Mouse (Mus musculus) heart, embryonic 14.5 days (tissue): ENCODE measurements around the gene Morf4l1. TPM values are rescaled to one million over a fixed set of nuclear protein-coding genes. Genes with fewer than 3 reads are reported as not detected.

Experiments
- ATAC-seq: fragments of 200-750 bp; cut with Nextera tagmentation; 2 replicates; pipeline ENCODE4 v1.8.0; 2017; ENCODE audit warnings: low read depth, moderate TSS enrichment; ENCODE audit not compliant: insufficient number of reproducible peaks, insufficient read depth, low FRiP score
- H3K27ac ChIP-seq, 2 experiments: fragments of 200-500 bp in 1 of 2; fragments of 300-500 bp in 1 of 2; sonication (generic) in 1 of 2; replicated peaks in 1 of 2; 2 replicates each; pipeline ENCODE4 v1.5.1; 2012 to 2014; ENCODE audit warnings: low read depth in 2 of 2, low read length in 2 of 2, control low read depth in 1 of 2, mild to moderate bottlenecking in 1 of 2, mixed read lengths in 1 of 2; ENCODE audit not compliant: control insufficient read depth in 1 of 2, insufficient read depth in 1 of 2
- H3K27me3 ChIP-seq: fragments of 300-500 bp; sonication (generic); 2 replicates; pipeline ENCODE4 v1.6.1; 2014; ENCODE audit warnings: mild to moderate bottlenecking, low read length, control low read depth; ENCODE audit not compliant: control insufficient read depth, insufficient read depth
- H3K36me3 ChIP-seq: fragments of 300-500 bp; sonication (generic); 2 replicates; pipeline ENCODE4 v1.6.1; 2014; ENCODE audit warnings: mild to moderate bottlenecking, control low read depth, low read length, mixed read lengths; ENCODE audit not compliant: control insufficient read depth, insufficient read depth
- H3K4me1 ChIP-seq, 2 experiments: fragments of 200-500 bp in 1 of 2; fragments of 300-500 bp in 1 of 2; sonication (generic) in 1 of 2; 2 replicates each; pipeline ENCODE4 v1.6.1; 2012 to 2014; ENCODE audit warnings: low read length in 2 of 2, control low read depth in 1 of 2, mixed read lengths in 1 of 2; ENCODE audit not compliant: control insufficient read depth in 2 of 2, insufficient read depth in 2 of 2
- H3K4me2 ChIP-seq: fragments of 300-500 bp; sonication (generic); 2 replicates; pipeline ENCODE4 v1.6.1; 2014; ENCODE audit warnings: mild to moderate bottlenecking, low read length
- H3K4me3 ChIP-seq, 2 experiments: fragments of 200-500 bp in 1 of 2; fragments of 300-500 bp in 1 of 2; sonication (generic) in 1 of 2; 2 replicates each; pipeline ENCODE4 v1.5.1; 2012 to 2014; ENCODE audit warnings: low read length in 2 of 2, mild to moderate bottlenecking in 2 of 2, control low read depth in 1 of 2, low read depth in 1 of 2, moderate library complexity in 1 of 2; ENCODE audit not compliant: control insufficient read depth in 1 of 2, insufficient read depth in 1 of 2
- H3K9ac ChIP-seq: fragments of 300-500 bp; sonication (generic); 2 replicates; pipeline ENCODE4 v1.6.1; 2014; ENCODE audit warnings: mild to moderate bottlenecking, low read length
- H3K9me3 ChIP-seq: fragments of 300-500 bp; sonication (generic); 2 replicates; pipeline ENCODE4 v1.6.1; 2016; ENCODE audit warnings: low read length, control low read depth; ENCODE audit not compliant: control insufficient read depth
- WGBS: fragments of 180-500 bp; shearing (Covaris S2); extraction: QIAGEN DNeasy Blood & Tissue Kit; methylation state at CpG from one replicate; pipeline ENCODE4 v1.1.7; 2014; 5-methylcytosine and 5-hydroxymethylcytosine counted together
- polyA plus RNA-seq: library from polyadenylated mRNA; unstranded; fragments of >200 nt; fragmentation: Nextera tagmentation; extraction: Ambion mirVana; gene quantifications from 2 replicates; pipeline ENCODE4 v1.2.1, GENCODE M21; 2014

The Morf4l1 gene
- 314 and 344 TPM in 2 replicates for polyA plus RNA-seq

DNA sequence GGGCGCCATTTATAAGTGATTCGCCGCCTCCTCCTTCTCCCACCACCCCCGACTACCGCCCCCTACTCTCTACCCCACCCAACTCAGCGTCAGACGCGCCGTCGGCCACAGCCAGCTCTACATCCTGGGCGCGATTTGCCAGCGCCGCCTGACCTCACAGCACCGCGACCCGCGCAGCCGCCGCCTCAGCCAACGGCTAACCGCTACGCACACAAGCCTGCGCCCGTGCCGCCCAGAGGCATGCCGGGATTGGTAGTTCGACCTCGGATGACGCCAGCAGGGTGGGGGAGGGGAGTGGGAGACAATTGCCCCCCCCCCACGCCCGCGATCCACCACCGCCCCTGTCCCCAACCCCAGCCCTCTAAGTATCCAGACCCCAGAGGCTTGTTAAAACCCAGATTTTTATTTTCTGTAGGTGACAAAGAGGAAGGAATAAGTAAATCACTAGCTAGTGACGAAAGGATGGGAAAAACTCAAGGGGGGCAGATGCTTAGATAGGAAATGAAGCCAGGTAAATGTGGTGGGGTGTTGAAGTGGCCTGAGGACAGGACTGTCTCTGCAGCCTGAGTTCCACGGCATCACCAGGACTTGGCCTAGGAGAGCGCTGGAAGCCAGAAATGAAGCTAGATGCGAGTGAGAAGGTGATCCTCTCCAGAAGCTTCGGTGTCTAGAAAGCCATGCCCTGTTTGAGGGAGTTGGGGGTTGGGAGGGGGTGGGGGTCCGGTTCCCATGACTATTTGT lies at the start of gene Morf4l1:
TSS of gene Morf4l1 (minus strand) at position 208 of the 741 bp plus-strand sequence.
- Histone ChIP-seq H3K27ac (peak within 1 kb of the TSS; percentile 94 to 100), H3K4me3 (peak within 1 kb of the TSS; percentile 89 to 97), H3K27me3 (0 out of 2 replicates have a peak, but pooled peaks cover 3% of the 10 kb centered on the region), H3K4me1 (peaks cover 0 to 19% of the 10 kb centered on the region in 2 experiments; a peak in 2 of 4 replicates), H3K9ac (peak within 1 kb of the TSS; percentile 98), H3K4me2 (peak within 1 kb of the TSS; percentile 77), H3K9me3 (no peaks in the 10 kb centered on the region), H3K36me3 (no peaks in the 10 kb centered on the region; the same call in 1 of the 2 replicates)
- peak; percentile 98 for ATAC-seq
- WGBS: 1% methylated on average over 33 of the region's 40 CpGs

DNA sequence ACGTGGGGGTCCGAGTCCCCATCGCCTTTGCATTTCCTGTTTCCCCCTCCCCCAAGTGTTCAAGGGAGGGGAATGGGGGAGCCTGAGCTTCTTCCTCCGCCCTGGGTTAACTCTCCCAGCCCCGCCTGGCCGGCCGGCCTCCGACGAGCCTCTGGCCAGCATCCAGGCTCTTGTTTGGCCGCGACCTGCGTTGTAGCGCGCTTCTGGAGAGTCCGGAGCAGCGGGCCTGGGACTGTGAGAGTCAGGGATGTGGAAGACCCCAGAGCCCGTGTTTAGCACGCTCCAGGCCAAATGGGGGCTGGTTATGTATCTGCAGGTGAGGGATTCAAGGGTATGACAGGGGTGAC lies 49.1 kb upstream of the Morf4l1 start:
- peak overlapping the region; percentile 61 to 82 for H3K4me3 ChIP-seq
- under 1% methylated on average over 18 of the region's 18 CpGs for WGBS
- H3K9me3 ChIP-seq: no peaks in the 10 kb centered on the region
- H3K36me3 ChIP-seq: no peaks in the 10 kb centered on the region
- H3K27ac ChIP-seq: 0 out of 4 replicates have a peak overlapping the region, but pooled peaks of 1 of the 2 experiments have one; percentile 45
- no peak for ATAC-seq
- no peaks in the 10 kb centered on the region for H3K27me3 ChIP-seq
- peak overlapping the region; percentile 82 for H3K9ac ChIP-seq
- peak overlapping the region; percentile 96 for H3K4me2 ChIP-seq
- H3K4me1 ChIP-seq: peaks cover 6 to 15% of the 10 kb centered on the region in 2 experiments; a peak in 2 of 4 replicates

DNA sequence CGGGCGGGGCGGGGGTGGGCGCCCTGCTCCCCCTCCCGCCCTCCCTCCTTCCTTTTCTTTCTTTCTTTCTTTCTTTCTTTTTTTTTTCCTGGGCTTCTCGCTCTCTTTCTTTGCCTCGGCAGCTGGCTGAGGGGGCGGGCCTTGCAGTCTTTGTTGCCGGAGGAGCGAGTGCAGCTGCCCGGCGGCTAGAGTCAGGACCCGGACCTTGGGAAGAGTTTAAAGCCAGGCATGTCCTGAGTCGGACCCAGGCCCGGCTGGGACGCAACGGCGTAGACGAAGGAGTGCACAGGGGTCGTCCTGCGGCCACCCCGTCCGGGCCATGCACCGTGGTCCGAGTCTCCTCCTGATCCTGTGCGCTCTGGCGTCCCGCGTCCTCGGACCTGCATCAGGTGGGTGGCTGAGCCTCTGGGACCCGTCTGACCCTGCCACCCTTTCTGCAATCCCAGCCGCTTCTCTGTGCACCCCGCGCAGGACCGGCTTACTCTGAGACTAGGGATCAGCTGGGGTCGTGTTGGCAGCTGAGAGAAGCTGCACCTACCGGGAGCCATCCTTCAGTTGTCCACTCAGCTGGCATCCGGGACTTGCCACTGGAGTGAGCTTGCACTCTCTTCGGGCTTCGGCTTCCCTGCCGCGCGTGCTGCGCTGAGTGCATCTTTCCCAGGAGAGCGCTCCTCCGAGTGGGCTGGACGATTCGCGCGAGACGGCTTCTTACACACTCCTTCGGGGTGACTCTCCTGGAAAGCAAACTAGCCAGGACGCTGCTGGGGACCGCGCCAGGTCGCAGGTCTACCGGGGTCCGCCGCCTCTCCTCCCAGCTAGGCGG lies 48.6 kb upstream of the Morf4l1 start, which contains the start of gene Adamts7:
TSS of gene Adamts7 (plus strand) at position 144 of the 823 bp plus-strand sequence.
- H3K27me3 ChIP-seq: no peaks in the 10 kb centered on the region
- WGBS: 1% methylated on average over 46 of the region's 60 CpGs
- H3K4me1 ChIP-seq: peaks cover 6 to 15% of the 10 kb centered on the region in 2 experiments; a peak in 2 of 4 replicates
- H3K4me3 ChIP-seq: peak within 1 kb of the TSS; percentile 61 to 82
- peak within 1 kb of the TSS; percentile 82 for H3K9ac ChIP-seq
- peak; percentile 45 for ATAC-seq
- no peaks in the 10 kb centered on the region for H3K36me3 ChIP-seq
- no peaks in the 10 kb centered on the region for H3K9me3 ChIP-seq
- H3K27ac ChIP-seq: peak within 1 kb of the TSS in 1 of 2 experiments; percentile 45; a peak in 2 of 4 replicates
- H3K4me2 ChIP-seq: peak within 1 kb of the TSS; percentile 96

DNA sequence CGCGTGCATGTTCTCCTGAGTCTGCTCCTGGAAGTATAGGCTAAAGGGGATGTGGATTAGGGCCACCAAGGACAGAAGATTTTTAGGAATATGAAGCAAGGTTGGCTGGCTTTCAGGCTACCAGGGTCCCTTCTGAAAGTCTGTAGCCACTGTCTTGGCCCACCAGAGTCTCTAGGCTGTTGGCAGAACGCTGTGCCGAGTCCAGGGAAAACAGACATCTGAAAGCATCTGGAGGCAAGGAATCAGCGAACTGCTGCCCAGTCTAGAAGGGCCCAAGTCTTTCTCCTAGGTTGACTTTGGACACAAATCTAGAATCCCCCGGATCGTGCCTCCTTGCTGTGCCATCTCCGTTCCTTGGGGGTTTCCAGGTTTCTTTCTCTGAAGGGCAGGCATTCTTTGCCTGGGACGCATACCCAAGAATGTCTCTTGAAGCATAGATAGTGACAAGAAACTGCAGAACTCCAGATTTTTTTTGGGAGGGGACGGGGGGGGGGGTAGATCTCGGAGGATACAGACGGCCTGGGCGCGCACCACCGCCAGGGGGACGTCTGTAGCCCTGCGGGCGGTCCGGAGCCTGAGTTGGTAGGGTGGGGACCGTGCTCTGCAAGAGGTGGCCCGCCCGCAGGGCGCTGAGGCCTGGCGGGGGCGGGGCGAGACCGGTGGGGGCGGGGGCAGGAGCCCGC lies 47.8 kb upstream of the Morf4l1 start:
- peak overlapping the region; percentile 82 for H3K9ac ChIP-seq
- no peaks in the 10 kb centered on the region for H3K9me3 ChIP-seq
- peak overlapping the region; percentile 96 for H3K4me2 ChIP-seq
- peak overlapping the region; percentile 45 to 82 for H3K4me3 ChIP-seq
- H3K4me1 ChIP-seq: peaks cover 6 to 15% of the 10 kb centered on the region in 2 experiments; a peak in 2 of 4 replicates
- H3K27ac ChIP-seq: peak overlapping the region in 1 of 2 experiments; percentile 45; a peak in 1 of 4 replicates
- peak; percentile 81 for ATAC-seq
- no peaks in the 10 kb centered on the region for H3K27me3 ChIP-seq
- H3K36me3 ChIP-seq: no peaks in the 10 kb centered on the region
- 9% methylated on average over 19 of the region's 29 CpGs for WGBS

DNA sequence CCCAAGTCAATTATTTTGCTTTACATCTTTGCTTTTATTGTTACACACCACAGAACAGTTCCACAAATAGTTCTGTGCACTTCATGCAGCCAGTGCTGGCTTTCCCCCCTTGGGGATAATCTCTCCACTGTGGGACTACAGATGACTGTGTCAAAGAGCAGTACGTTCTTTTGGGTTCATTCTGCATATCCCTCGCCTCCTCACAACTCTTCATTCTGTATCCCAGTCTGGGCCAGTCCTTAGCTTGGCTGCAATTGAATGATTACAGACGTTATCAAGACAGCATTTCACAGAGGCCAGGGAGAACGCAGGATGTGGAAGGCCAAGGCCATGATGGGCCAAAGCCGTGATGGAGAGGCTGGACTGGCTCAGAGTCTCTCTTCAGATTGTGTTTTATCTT lies 32.3 kb upstream of the Morf4l1 start:
- Histone ChIP-seq H3K27ac (no peak overlapping the region), H3K9me3 (no peaks in the 10 kb centered on the region), H3K27me3 (no peaks in the 10 kb centered on the region), H3K4me3 (no peak overlapping the region), H3K4me2 (no peak overlapping the region), H3K4me1 (peaks cover 0 to 5% of the 10 kb centered on the region in 2 experiments; a peak in 1 of 4 replicates), H3K36me3 (no peaks in the 10 kb centered on the region), H3K9ac (no peak overlapping the region)
- ATAC-seq: no peak
- 59% methylated on average over 5 of the region's 5 CpGs for WGBS

- no peak overlapping the region for H3K4me2 ChIP-seq
- H3K27ac ChIP-seq: no peak overlapping the region
- peaks cover 0 to 5% of the 10 kb centered on the region in 2 experiments; a peak in 1 of 4 replicates for H3K4me1 ChIP-seq
- no peak for ATAC-seq
- H3K9ac ChIP-seq: no peak overlapping the region
- H3K36me3 ChIP-seq: no peaks in the 10 kb centered on the region
- no peaks in the 10 kb centered on the region for H3K9me3 ChIP-seq
- no peaks in the 10 kb centered on the region for H3K27me3 ChIP-seq
- no peak overlapping the region for H3K4me3 ChIP-seq
- WGBS: 35% methylated on average over 2 of the region's 2 CpGs
These were observed 31.2 kb upstream of the Morf4l1 start for GRCm38 (mm10) chr9:90145788-90146187.

GRCm38 (mm10) chr9:90136678-90136965 lies 22.0 kb upstream of the Morf4l1 start:
- Histone ChIP-seq H3K9ac (no peak overlapping the region), H3K4me1 (peaks cover 5 to 7% of the 10 kb centered on the region in 2 experiments; a peak in 3 of 4 replicates), H3K9me3 (no peaks in the 10 kb centered on the region), H3K36me3 (no peaks in the 10 kb centered on the region), H3K4me2 (no peak overlapping the region), H3K27me3 (no peaks in the 10 kb centered on the region), H3K27ac (no peak overlapping the region), H3K4me3 (no peak overlapping the region)
- no peak for ATAC-seq
- 94% methylated on average over 1 of the region's 1 CpGs for WGBS
